Mouse (Mus musculus) liver, postnatal 0 days (tissue): ENCODE results near the gene Eif4e. TPM values are rescaled to one million over a fixed set of nuclear protein-coding genes. Genes with fewer than 3 reads are reported as not detected.

ENCODE experiments used
- ATAC-seq: fragments of 200-750 bp; cut with Nextera tagmentation; 2 replicates; pipeline ENCODE4 v1.8.0; 2017; ENCODE audit warnings: mild to moderate bottlenecking, moderate library complexity
- DNase-seq: peaks from one replicate; pipeline ENCODE4 v3.0.0-alpha.2; 2016
- H3K27ac ChIP-seq: fragments of 300-500 bp; sonication (generic); 2 replicates; pipeline ENCODE4 v1.5.1; 2014; ENCODE audit warnings: antibody characterized with exemption, moderate library complexity, mild to moderate bottlenecking, low read depth
- H3K27me3 ChIP-seq: fragments of 300-500 bp; sonication (generic); 2 replicates; pipeline ENCODE4 v1.6.1; 2014; ENCODE audit warnings: low read length, control low read depth, mixed read lengths; ENCODE audit not compliant: insufficient read depth
- H3K36me3 ChIP-seq: fragments of 300-500 bp; sonication (generic); replicated peaks from 2 replicates; pipeline ENCODE4 v1.6.1; 2014; ENCODE audit warnings: mild to moderate bottlenecking, control low read depth, low read length, moderate library complexity, mixed read lengths; ENCODE audit not compliant: insufficient read depth
- H3K4me1 ChIP-seq: fragments of 300-500 bp; sonication (generic); 2 replicates; pipeline ENCODE4 v1.6.1; 2014; ENCODE audit warnings: antibody characterized with exemption, mild to moderate bottlenecking, control low read depth; ENCODE audit not compliant: insufficient read depth
- H3K4me2 ChIP-seq: fragments of 300-500 bp; sonication (generic); 2 replicates; pipeline ENCODE4 v1.6.1; 2014; ENCODE audit warnings: low read depth, mild to moderate bottlenecking, low read length, moderate library complexity, mixed read lengths
- H3K4me3 ChIP-seq: fragments of 300-500 bp; sonication (generic); 2 replicates; pipeline ENCODE4 v1.5.1; 2014; ENCODE audit warnings: low read depth, low read length
- H3K9ac ChIP-seq: fragments of 300-500 bp; sonication (generic); replicated peaks from 2 replicates; pipeline ENCODE4 v1.6.1; 2014; ENCODE audit warnings: mild to moderate bottlenecking, moderate library complexity
- H3K9me3 ChIP-seq: fragments of 300-500 bp; sonication (generic); 2 replicates; pipeline ENCODE4 v1.6.1; 2016; ENCODE audit warnings: mild to moderate bottlenecking, control low read depth, low read length, mixed read lengths
- CTCF ChIP-seq: sonication (generic); IDR thresholded peaks from 2 replicates; pipeline ENCODE4 v1.5.1; 2016; ENCODE audit warnings: antibody characterized with exemption, low read depth
- EP300 ChIP-seq: IDR thresholded peaks from 2 replicates; pipeline ENCODE4 v1.6.1; 2016; ENCODE audit warnings: antibody characterized with exemption, low read depth, mild to moderate bottlenecking
- WGBS: fragments of 180-500 bp; shearing (Covaris S2); extraction: QIAGEN DNeasy Blood & Tissue Kit; methylation state at CpG from one replicate; pipeline ENCODE4 v1.1.7; 2014; ENCODE audit not compliant: insufficient replicate concordance; 5-methylcytosine and 5-hydroxymethylcytosine counted together
- microRNA counts: library from miRNA; unstranded; fragments of <30 nt; microRNA quantifications from one replicate; lab custom pipeline; 2015
- microRNA-seq: library from miRNA; unstranded; fragments of <30 nt; microRNA quantifications from one replicate; pipeline ENCODE4, GENCODE M21; 2016
- polyA plus RNA-seq: library from polyadenylated mRNA; unstranded; fragments of >200 nt; fragmentation: Nextera tagmentation; extraction: Ambion mirVana; gene quantifications from 2 replicates; pipeline ENCODE4 v1.2.1, GENCODE M21; 2015

Eif4e gene
- polyA plus RNA-seq, 1 experiment from 2014 or later = 98.3 TPM

GRCm38 (mm10) chr3:138605132-138605531 is 79.2 kb downstream of the Eif4e start:
- H3K9ac ChIP-seq = no peak overlapping the region
- no peak overlapping the region for H3K4me3 ChIP-seq
- H3K27ac ChIP-seq = no peak overlapping the region
- H3K4me1 ChIP-seq = no peaks in the 10 kb centered on the region
- DNase-seq (no peak), ATAC-seq (no peak)
- no peak overlapping the region for H3K4me2 ChIP-seq
- 50% methylated on average over 8 of the region's 8 CpGs for WGBS
- H3K9me3 ChIP-seq = no peaks in the 10 kb centered on the region
- TF ChIP-seq CTCF (no peak), EP300 (no peak)
- no peaks in the 10 kb centered on the region for H3K27me3 ChIP-seq
- no peaks in the 10 kb centered on the region for H3K36me3 ChIP-seq

DNA sequence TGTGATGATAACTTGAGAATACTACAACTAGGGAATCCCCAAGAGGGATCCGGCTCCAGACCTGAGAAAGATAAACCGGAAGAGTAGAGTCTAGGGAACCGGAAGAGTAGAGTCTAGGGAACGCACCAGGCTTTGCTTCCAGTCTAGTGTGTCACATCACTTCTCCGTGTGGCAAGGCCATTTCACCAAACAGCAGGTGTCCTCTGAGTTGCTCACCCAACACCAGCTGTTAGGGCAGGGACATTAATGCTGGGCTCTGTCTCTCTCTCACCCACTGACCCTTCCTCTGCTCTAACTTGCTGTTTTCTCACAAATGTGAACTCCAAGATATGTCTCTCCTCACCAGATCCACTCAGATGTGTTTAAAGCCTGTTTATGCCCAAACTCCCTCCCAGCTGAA is 82.7 kb downstream of the Eif4e start:
- no peak for ATAC-seq
- WGBS = 72% methylated on average over 5 of the region's 5 CpGs

More for the DNA sequence above, 82.7 kb downstream of the Eif4e start:
- Histone ChIP-seq H3K4me1 (peaks cover 12% of the 10 kb centered on the region), H3K9ac (no peak overlapping the region), H3K27me3 (no peaks in the 10 kb centered on the region), H3K27ac (no peak overlapping the region), H3K4me2 (no peak overlapping the region), H3K9me3 (no peaks in the 10 kb centered on the region), H3K36me3 (no peaks in the 10 kb centered on the region), H3K4me3 (no peak overlapping the region)
- DNase-seq = no peak
- no peak for TF ChIP-seq CTCF
- TF ChIP-seq EP300 = no peak

MicroRNAs within 50 kb of the gene (microRNA counts, 519-probe panel; counts per million panel counts)
- microRNA mmu-miR-1956 (lab: Ali Mortazavi, UCI) = not detected

Small RNA genes lying within 50 kb of the gene (microRNA-seq; reads per million reads assigned to microRNA genes)
- gene Mir1956 = not detected

Other genes with a start within 250 kb of the Eif4e start
- gene Adh6a, start 212.9 kb upstream of the Eif4e start, polyA plus RNA-seq = not detected in 2 replicates
- gene Adh6b, start 184.4 kb upstream of the Eif4e start, polyA plus RNA-seq = 0.18 and 0.20 TPM in 2 replicates
- gene Adh4, start 110.7 kb upstream of the Eif4e start, polyA plus RNA-seq = 0.82 and 1.6 TPM in 2 replicates
- gene Adh5, start 83.1 kb upstream of the Eif4e start, polyA plus RNA-seq = 247 and 271 TPM in 2 replicates
- 17.3 and 17.4 TPM in 2 replicates for gene Metap1, start 36.7 kb upstream of the Eif4e start, polyA plus RNA-seq
- gene Tspan5, start 216.0 kb downstream of the Eif4e start, polyA plus RNA-seq = 1.6 and 1.7 TPM in 2 replicates